Mouse (Mus musculus) WW6 (cell line): ENCODE data around the gene Hist2h2aa1.
"Not testable (repeated sequence)": the region's sequence is repeated elsewhere in the genome, so short reads cannot be mapped to it uniquely, and the experiment has no call there.

Experiments used
- DNase-seq: peaks from one replicate; pipeline ENCODE4 v3.0.0-alpha.2; 2013; ENCODE audit warnings: low read depth, low spot score

Gene Hist2h2aa1

DNA sequence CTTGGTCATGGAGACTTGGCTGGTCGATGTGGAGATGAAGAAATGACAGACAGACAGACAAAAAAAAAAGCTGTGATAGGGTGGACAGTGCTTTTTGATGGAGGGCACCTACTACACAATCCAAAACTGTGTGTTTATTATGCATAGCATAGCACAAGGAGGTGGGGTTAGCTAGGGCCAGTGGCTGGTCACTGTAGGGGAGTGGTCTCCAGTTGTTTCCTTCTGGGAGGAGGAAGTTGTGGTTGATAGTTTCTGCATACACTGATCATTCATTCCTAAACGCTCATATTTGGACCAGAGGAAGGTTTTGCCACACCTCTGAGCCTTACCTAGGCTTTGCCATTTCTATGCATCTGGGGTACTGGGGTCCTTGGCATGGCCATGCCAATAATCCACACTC, 14.9 kb upstream of the Hist2h2aa1 start:
- no peak for DNase-seq

DNA sequence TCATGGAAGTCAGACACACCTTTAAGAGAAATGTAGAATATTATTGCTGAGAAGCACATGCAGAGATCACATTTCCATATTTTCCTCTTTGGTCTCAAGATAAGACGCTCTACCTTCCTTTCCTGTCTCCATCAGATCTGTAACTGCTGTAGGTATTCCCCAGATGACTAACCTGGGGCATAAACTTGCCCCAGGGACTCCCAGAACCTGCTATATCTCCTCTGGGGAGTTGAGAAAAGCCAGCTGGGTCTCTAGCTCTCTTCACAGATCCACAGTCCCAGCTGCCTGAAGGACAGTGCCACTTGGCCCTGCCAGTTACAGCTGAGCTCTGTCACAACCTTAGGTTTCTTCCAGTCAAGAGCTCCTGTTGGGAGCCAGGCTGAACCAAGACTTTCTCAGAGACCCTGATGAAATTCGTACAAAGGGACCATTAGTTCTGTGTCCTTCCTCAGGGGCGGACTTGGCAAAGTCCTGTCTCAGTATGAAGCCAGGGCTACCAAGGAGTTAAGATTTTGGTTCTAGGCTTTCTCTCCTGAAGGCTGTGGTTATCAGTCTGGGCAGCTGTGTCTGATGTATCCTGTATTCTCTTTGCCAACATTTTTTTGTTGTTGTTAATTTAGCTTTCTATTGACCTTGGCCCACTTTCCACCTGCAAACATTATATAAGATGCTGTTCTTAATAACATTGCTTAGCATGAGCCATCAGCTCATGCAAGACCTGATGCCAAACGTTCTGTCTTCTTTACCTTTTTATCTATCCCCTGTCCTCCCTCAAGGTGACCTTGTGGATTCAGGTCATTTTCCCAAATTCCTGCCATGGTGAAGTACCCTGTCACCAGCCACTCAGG, 14.2 kb upstream of the Hist2h2aa1 start:
- no peak for DNase-seq

GRCm38 (mm10) chr3:96231758-96232120, 13.6 kb upstream of the Hist2h2aa1 start:
- no peak for DNase-seq

- DNase-seq = no peak
Measured at GRCm38 (mm10) chr3:96234914-96235313, 10.4 kb upstream of the Hist2h2aa1 start.

- no peak for DNase-seq
Measured at GRCm38 (mm10) chr3:96235836-96236235, 9.5 kb upstream of the Hist2h2aa1 start.

- DNase-seq = no peak
Measured at GRCm38 (mm10) chr3:96236834-96237334, 8.4 kb upstream of the Hist2h2aa1 start.

- no peak for DNase-seq
Measured at GRCm38 (mm10) chr3:96237335-96237903, 7.9 kb upstream of the Hist2h2aa1 start.

DNA sequence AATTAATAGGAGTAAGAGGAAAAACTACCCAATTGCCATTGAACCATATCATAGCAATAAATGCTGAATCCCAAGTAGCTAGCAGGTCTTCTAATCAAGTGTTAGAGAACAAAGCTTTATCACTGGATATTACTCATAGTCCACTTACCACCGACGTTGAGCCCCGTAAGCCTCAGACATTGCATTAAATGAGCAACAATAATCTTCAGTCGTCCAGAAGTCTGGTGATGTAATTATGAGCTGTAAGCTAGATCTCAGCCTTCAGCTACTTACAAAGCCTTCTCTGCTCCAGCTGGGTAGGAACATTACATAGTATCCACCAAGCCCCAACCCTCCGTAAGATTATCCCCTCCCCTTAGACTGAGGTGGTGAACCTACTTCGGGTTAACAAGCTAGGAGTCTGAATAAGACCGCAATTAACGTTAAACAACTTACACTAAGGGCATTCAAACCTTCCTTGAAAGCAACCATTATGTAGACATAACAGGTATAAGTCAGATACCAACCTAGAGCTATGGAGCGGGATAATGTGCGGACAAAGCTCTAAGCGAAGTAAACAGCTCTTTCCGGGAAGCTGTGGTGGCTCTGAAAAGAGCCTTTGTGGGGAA, 7.3 kb upstream of the Hist2h2aa1 start:
- no peak for DNase-seq

GRCm38 (mm10) chr3:96238954-96239793, 6.1 kb upstream of the Hist2h2aa1 start, which contains the start of gene Hist2h3c2:
Gene Hist2h3c2, minus strand, starts transcription at chr3:96239127.
- DNase-seq = not testable (repeated sequence)

DNA sequence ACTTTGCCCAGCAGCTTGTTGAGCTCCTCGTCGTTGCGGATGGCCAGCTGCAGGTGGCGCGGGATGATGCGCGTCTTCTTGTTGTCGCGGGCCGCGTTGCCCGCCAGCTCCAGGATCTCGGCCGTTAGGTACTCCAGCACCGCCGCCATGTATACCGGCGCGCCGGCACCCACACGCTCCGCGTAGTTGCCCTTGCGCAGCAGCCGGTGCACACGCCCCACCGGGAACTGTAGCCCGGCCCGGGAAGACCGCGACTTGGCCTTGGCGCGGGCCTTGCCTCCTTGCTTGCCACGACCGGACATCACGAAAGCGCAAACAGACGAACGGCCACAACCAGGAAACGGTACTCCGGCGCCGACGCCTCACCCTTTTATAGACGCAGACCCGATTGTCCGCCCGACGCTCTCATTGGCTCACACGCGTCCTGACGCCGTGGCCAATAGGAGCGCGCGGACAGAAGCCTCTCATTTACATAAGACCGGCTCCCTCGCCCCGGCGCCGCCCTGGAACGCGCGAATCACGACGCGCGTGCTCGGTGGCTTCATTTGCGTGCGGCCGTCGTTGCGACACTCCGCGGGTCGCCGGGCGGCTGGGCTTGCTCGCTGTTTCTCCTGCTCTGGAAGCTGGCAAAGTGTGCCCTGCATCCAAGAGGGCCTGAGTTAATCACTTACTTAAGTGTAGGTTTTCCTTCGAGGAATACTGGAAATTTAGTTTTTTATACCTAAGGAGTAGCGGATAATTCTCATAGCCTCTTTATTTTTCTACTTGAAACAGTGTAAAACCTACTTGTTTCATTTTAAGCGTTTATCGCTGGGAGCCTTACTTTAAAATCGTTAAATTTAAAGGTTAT, 5.1 kb upstream of the Hist2h2aa1 start, which contains the start of gene Hist2h2aa2:
Gene Hist2h2aa2, minus strand, starts transcription at position 328 of the 850 bp plus-strand sequence.
- DNase-seq = not testable (repeated sequence)

DNA sequence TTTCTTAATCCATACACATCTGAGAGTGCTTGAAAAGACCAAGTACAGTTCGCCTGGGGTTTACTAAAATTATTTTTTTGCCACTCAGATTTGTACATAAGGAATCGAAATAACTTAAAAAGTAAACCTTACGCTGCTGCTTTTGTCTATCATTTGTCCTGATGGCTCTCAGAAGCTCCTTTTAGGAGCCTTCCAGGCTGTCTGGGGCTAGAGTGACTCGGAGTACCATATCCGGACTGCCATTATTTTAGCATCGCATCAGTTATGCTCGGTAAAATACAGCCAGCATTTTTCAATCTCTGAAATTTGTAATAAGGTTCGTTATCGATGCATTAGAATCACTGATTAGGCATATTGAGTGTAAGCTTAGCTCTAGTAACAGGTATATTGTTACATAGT, 4.5 kb upstream of the Hist2h2aa1 start:
- DNase-seq = no peak

DNA sequence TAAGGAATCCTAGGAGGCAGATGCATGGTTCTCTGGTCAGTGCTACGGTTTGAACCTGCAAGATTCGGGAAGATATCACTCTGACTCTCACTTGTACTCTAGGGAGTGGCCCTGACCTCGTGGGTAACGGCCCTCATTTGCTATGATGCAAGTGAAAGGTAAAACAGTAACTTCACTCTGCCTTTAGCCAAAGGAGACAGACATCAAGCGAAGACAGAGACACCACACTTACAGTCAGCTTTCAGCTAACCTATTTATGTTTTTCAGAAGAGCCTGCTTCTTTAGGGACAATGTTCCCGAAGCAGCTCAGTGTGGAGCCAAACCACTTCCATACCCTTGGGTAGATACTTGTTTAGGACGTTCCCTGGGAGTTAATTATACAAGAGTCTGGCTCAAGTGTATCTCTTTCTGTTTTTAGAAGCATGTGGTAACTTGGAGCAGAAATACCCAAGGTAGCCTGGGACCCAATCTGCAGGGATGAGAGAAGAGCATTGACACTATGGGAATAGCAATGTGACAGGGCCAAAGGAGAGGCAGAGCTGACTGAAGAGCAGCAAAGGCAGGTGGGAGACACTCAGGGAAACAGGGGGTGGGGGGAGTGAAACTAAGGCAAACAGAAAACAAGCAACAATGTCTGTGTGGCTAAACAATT, 1.2 kb upstream of the Hist2h2aa1 start:
- no peak for DNase-seq

GRCm38 (mm10) chr3:96246018-96246417, 721 bp downstream of the Hist2h2aa1 start:
- DNase-seq = not testable (repeated sequence)

GRCm38 (mm10) chr3:96246427-96246856, 1.1 kb downstream of the Hist2h2aa1 start, which contains the start of gene Hist2h3c1:
Gene Hist2h3c1, plus strand, starts transcription at chr3:96246685.
- DNase-seq = not testable (repeated sequence)

DNA sequence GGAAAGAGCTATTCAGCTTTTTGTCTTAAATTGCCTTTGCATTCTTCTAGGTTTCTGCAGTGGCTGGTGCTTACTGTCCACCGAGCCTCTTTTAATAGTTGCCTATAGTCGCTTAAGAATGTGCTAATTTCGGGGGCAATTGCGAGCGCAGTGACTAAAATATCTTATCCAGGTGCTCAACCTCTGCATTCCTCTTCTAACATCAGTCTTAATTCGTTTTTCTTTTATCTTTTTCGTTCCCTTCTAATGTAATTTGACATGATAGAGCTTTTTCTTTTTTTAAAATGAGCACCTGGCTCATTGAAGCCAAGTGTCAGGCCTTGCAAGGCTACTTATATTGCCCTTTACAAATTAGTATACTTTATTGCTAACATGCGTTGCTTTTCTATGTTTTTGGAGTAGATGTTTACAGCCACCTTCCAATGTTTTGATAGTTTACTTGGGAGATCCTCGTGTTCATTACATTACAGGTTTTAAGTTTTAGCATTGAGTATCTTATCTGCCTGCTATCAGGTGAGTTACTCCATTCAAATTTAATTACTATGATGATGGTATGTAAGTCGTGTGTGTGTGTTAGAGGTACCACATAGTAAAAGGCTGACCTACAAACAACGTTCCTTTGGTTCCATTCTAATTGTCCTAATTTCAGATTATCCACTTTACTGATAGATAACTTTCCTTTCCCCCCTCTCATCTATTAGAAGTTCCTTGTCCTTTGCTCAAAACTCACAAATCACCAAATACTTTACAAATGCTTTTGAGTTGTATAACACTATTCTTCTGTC, 2.3 kb downstream of the Hist2h2aa1 start:
- no peak for DNase-seq

DNA sequence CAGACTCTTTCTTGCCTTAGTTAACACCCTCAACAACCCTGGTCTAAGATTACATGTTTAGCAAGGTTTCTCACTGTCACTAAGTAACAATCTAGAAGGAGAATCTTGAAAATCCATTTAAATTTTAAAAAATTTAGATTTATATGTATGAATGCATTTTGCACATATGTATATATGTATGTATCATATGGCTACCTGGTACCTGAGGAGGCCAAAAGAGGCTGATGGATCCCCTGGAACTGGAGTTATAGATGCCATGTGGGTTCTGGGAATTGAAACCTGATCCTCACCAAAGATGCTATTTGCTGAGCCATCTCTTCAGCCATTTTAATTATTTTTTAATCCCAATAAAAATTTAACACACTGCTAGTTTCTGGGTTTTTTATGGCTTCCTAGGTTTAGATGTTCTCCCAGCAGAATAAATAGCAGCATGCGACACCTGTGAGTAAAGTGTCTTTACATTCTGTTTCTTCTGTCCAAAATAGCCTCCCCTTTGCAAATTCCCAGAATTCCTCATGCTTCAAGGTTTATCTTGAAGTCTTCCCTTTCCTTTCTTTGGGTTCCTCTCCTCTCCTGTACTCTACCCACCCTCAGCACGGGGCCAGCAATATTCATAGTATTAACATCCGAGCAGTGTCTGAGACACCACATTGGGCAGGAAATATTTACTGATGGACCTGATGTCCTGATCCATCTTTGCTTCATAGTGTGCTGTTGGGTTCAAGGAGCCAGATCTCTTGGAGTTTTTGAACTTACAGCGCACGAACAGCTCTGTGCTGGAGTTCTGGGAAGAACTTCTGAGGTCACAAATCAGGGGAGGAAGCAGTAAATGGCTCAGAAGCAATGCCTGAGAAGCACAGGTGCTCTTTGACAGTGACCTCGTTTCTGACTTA, 3.1 kb downstream of the Hist2h2aa1 start:
- no peak for DNase-seq

GRCm38 (mm10) chr3:96249034-96249345, 3.7 kb downstream of the Hist2h2aa1 start:
- DNase-seq = no peak

GRCm38 (mm10) chr3:96250890-96251289, 5.6 kb downstream of the Hist2h2aa1 start:
- DNase-seq = no peak
